Mouse (Mus musculus) hindbrain, embryonic 15.5 days (tissue): ENCODE data around the gene Rnf157. TPM values are rescaled to one million over a fixed set of nuclear protein-coding genes. Genes with fewer than 3 reads are reported as not detected.

Source experiments
- ATAC-seq: fragments of 200-750 bp; cut with Nextera tagmentation; 2 replicates; pipeline ENCODE4 v1.8.0; 2017; ENCODE audit warnings: low read depth, moderate number of reproducible peaks, moderate TSS enrichment; ENCODE audit not compliant: low FRiP score
- H3K27ac ChIP-seq: fragments of 300-500 bp; sonication (generic); replicated peaks from 2 replicates; pipeline ENCODE4 v1.5.1; 2015; ENCODE audit warnings: mild to moderate bottlenecking, inconsistent platforms
- H3K27me3 ChIP-seq: fragments of 300-500 bp; sonication (generic); 2 replicates; pipeline ENCODE4 v1.6.1; 2015; ENCODE audit warnings: control low read depth, inconsistent platforms
- H3K36me3 ChIP-seq: fragments of 300-500 bp; sonication (generic); 2 replicates; pipeline ENCODE4 v1.6.1; 2015; ENCODE audit warnings: control low read depth, inconsistent platforms
- H3K4me1 ChIP-seq: fragments of 300-500 bp; sonication (generic); replicated peaks from 2 replicates; pipeline ENCODE4 v1.6.1; 2015; ENCODE audit warnings: control low read depth, inconsistent platforms
- H3K4me2 ChIP-seq: fragments of 300-500 bp; sonication (generic); 2 replicates; pipeline ENCODE4 v1.6.1; 2015; ENCODE audit warnings: moderate library complexity, mild to moderate bottlenecking, inconsistent platforms
- H3K4me3 ChIP-seq: fragments of 300-500 bp; sonication (generic); 2 replicates; pipeline ENCODE4 v1.5.1; 2015; ENCODE audit warnings: mild to moderate bottlenecking, inconsistent platforms
- H3K9ac ChIP-seq: fragments of 300-500 bp; sonication (generic); 2 replicates; pipeline ENCODE4 v1.6.1; 2015; ENCODE audit warnings: inconsistent platforms
- H3K9me3 ChIP-seq: fragments of 300-500 bp; sonication (generic); 2 replicates; pipeline ENCODE4 v1.6.1; 2016; ENCODE audit warnings: control low read depth, inconsistent platforms
- WGBS: fragments of 180-500 bp; shearing (Covaris S2); methylation state at CpG from one replicate; pipeline ENCODE4 v1.1.7; 2015; 5-methylcytosine and 5-hydroxymethylcytosine counted together
- polyA plus RNA-seq: library from polyadenylated mRNA; unstranded; fragments of >200 nt; fragmentation: Nextera tagmentation; extraction: Ambion mirVana; gene quantifications from 2 replicates; pipeline ENCODE4 v1.2.1, GENCODE M21; 2015

Rnf157 gene
- polyA plus RNA-seq, 1 experiment from 2014 or later, result 78.1 TPM

DNA sequence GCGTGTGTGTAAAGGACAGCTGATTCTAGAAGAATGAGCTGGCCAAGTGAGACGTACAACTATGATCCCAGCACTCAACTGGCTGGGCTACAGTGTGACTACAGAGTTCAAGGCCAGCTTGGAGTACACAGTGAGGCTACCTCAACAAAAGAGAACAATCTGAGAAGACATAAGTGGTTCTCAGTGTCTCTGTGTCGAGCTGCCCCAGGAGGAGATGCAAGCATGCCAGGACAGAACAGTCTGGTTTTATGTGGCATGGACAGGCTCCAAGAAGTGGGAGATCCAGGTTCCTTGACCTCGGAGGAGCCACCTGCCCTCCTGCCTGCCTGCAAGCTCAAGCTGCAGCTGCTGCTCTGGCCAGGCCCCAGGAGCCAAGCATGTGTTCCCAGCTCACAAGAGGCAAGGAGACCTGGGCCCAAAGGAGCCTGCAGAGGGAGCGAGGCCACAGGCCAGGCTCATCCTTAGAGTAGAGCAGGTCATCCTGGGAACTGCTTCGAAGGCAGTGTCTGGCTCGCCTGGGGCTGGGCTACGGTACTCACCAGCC, 116.6 kb downstream of the Rnf157 start:
- H3K27ac ChIP-seq, result no peak overlapping the region
- peaks cover 51% of the 10 kb centered on the region for H3K36me3 ChIP-seq
- H3K9me3 ChIP-seq, result no peaks in the 10 kb centered on the region
- H3K4me1 ChIP-seq, result no peaks in the 10 kb centered on the region
- no peak overlapping the region for H3K9ac ChIP-seq
- no peak overlapping the region for H3K4me3 ChIP-seq
- ATAC-seq, result no peak
- H3K4me2 ChIP-seq, result no peak overlapping the region
- WGBS, result 85% methylated on average over 8 of the region's 8 CpGs
- no peaks in the 10 kb centered on the region for H3K27me3 ChIP-seq

DNA sequence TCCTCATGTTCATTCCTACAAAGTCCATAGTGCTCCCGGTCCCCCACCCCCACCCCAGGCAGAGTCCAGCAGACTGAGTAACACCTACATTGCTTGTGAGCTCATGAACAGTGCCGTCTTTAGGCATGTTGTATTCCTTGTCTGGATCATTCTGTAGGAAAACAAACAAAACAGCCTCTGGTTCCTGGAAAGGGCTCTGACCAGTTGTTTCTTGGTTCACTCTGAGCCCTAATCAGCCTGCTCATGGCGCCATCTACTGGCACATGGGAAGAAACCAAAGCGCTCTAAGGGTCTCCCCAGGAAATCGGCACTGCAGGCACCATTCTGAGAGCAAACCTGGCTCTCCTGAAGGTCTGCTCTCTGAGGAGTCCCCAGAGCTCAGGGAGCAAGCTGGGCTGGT, 118.5 kb downstream of the Rnf157 start:
- Histone ChIP-seq H3K27ac (no peak overlapping the region), H3K4me2 (no peak overlapping the region), H3K27me3 (no peaks in the 10 kb centered on the region), H3K9me3 (no peaks in the 10 kb centered on the region), H3K4me3 (no peak overlapping the region), H3K4me1 (no peaks in the 10 kb centered on the region), H3K9ac (no peak overlapping the region), H3K36me3 (peaks cover 55% of the 10 kb centered on the region)
- no peak for ATAC-seq
- WGBS, result 29% methylated on average over 5 of the region's 5 CpGs

DNA sequence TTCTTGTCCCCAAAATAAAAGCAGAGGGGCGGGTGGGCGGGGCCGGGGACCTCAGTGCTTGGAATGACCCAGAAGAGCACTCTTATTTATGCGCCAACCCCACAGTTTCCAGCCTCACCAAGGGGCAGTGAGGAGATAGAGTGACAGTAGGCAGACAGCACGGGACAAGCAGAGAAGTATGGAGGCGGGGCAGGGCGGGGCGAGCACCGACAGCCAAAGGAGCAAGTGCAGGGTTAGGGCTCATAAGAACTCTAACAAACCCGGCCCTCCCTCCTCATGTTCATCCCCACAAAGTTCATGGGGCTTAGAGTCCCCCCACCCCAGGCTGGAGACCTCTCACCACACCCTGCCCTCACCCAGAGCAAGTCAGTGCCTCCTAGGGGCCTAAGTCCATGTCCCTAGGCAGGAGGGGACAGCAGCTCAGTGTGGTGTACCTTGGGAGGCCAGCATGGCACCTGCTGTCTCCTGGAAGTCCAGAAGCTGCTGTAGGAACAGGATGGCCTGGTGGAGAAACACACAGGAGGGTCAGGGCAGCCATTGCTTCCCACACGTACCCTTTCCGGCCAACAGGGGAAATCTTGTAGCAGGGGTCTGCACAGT, 119.2 kb downstream of the Rnf157 start:
- Histone ChIP-seq H3K36me3 (peaks cover 56% of the 10 kb centered on the region), H3K9me3 (no peaks in the 10 kb centered on the region), H3K4me2 (no peak overlapping the region), H3K27me3 (no peaks in the 10 kb centered on the region), H3K27ac (no peak overlapping the region), H3K9ac (no peak overlapping the region), H3K4me3 (no peak overlapping the region), H3K4me1 (no peaks in the 10 kb centered on the region)
- ATAC-seq, result no peak
- 83% methylated on average over 9 of the region's 12 CpGs for WGBS

DNA sequence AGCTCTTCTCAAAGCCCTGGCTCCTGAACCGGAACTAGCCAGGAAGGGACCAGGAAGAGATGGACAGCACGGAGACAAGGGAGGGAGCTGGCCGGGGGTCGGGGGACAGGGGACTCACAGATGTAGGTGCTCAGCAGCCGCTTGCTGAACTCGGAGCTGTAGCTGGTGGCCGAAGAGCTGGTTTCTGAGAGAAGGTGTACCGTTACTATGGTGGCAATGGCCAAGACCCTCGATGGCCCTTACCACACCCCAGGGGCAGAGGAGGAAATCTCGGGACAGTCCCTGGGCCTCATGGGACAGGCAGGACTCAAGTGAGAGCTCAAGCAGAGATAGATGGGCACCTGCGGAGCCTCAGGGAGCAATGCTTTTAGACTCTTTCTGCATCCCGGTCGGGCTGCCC, 120.4 kb downstream of the Rnf157 start:
- ATAC-seq, result no peak

DNA sequence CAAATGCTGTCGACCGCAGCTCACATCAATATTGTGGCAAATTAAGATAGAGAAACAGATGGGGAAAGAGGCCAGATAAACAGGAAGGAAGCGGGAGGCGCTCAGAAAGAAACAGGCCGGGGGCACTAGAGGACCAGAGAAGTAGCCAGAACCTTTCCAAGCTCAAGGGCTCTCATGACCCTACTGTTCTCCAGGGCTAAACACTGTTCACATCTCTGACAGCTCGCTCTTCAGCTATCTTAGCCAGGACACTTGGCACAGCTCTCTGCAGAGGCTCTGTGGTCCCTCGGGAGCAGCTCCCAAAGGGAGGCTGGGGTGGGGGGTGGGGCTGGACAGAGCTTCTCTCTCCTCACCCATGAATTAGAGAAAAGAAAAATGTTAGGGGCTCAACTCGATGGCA, 122.3 kb downstream of the Rnf157 start:
- Histone ChIP-seq H3K36me3 (peaks cover 51% of the 10 kb centered on the region), H3K27ac (no peak overlapping the region), H3K9me3 (no peaks in the 10 kb centered on the region), H3K27me3 (no peaks in the 10 kb centered on the region), H3K4me2 (no peak overlapping the region), H3K4me3 (no peak overlapping the region), H3K9ac (no peak overlapping the region), H3K4me1 (no peaks in the 10 kb centered on the region)
- ATAC-seq, result no peak
- WGBS, result 91% methylated on average over 8 of the region's 8 CpGs

More for the DNA sequence above, 120.4 kb downstream of the Rnf157 start:
- Histone ChIP-seq H3K27me3 (no peaks in the 10 kb centered on the region), H3K4me3 (no peak overlapping the region), H3K36me3 (peaks cover 58% of the 10 kb centered on the region), H3K4me2 (no peak overlapping the region), H3K9ac (no peak overlapping the region), H3K9me3 (no peaks in the 10 kb centered on the region), H3K4me1 (no peaks in the 10 kb centered on the region), H3K27ac (no peak overlapping the region)
- 93% methylated on average over 13 of the region's 13 CpGs for WGBS

DNA sequence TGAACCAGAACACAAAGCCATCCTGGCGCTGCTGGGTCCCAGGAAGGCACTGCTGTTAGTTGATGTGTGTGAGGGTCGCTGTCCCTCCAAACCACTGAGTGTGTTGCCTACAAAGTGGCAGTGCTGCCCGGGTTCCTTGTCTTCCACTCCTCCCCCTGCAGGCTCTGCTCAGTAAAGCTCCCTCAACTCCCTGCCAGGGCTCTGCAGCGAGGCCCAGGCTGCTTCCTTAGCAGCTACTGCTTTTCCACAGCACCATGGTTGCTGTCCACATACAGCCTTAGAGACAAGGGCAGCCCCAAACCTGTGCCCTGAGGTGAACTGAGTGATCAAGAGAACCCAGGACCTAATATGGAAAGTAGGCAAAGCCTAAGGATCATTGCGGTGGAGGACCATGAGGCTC, 125.5 kb downstream of the Rnf157 start:
- WGBS, result 74% methylated on average over 5 of the region's 5 CpGs
- Histone ChIP-seq H3K4me1 (peaks cover 10% of the 10 kb centered on the region), H3K27ac (no peak overlapping the region)

More for the DNA sequence above, 125.5 kb downstream of the Rnf157 start:
- H3K4me3 ChIP-seq, result no peak overlapping the region
- no peak overlapping the region for H3K9ac ChIP-seq
- no peak overlapping the region for H3K4me2 ChIP-seq
- H3K9me3 ChIP-seq, result no peaks in the 10 kb centered on the region
- no peak for ATAC-seq
- peaks cover 31% of the 10 kb centered on the region for H3K27me3 ChIP-seq
- peaks cover 41% of the 10 kb centered on the region for H3K36me3 ChIP-seq

Other genes with a start within 250 kb of the Rnf157 start
- gene Fbf1, start 244.9 kb downstream of the Rnf157 start, polyA plus RNA-seq, result 55.7 and 59.0 TPM in 2 replicates
- 90.6 and 104 TPM in 2 replicates for gene Ten1, start 214.2 kb downstream of the Rnf157 start, polyA plus RNA-seq
- 60.6 and 61.4 TPM in 2 replicates for gene Acox1, start 214.0 kb downstream of the Rnf157 start, polyA plus RNA-seq
- 1.0 and 1.1 TPM in 2 replicates for gene Evpl, start 175.0 kb downstream of the Rnf157 start, polyA plus RNA-seq
- 63.9 and 66.1 TPM in 2 replicates for gene Srp68, start 138.8 kb downstream of the Rnf157 start, polyA plus RNA-seq
- gene Galr2, start 132.1 kb downstream of the Rnf157 start, polyA plus RNA-seq, result 0.51 and 0.68 TPM in 2 replicates
- 106 and 108 TPM in 2 replicates for gene Exoc7, start 105.8 kb downstream of the Rnf157 start, polyA plus RNA-seq
- gene Foxj1, start 77.6 kb downstream of the Rnf157 start, polyA plus RNA-seq, result 13.7 and 23.2 TPM in 2 replicates
- 42.7 and 44.3 TPM in 2 replicates for gene Ubald2, start 21.1 kb upstream of the Rnf157 start, polyA plus RNA-seq
- gene Qrich2, start 53.2 kb upstream of the Rnf157 start, polyA plus RNA-seq, result 0.07 and 0.47 TPM in 2 replicates
- gene Prpsap1, start 81.2 kb upstream of the Rnf157 start, polyA plus RNA-seq, result 181 and 186 TPM in 2 replicates
- gene Sphk1, start 117.9 kb upstream of the Rnf157 start, polyA plus RNA-seq, result 8.4 and 11.0 TPM in 2 replicates
- 35.0 and 36.7 TPM in 2 replicates for gene Ube2o, start 168.4 kb upstream of the Rnf157 start, polyA plus RNA-seq
- 0.14 TPM in 1 of 2 replicates, not detected in the other for gene Aanat, start 173.4 kb upstream of the Rnf157 start, polyA plus RNA-seq
- 1.1 and 1.6 TPM in 2 replicates for gene Rhbdf2, start 214.0 kb upstream of the Rnf157 start, polyA plus RNA-seq
- 2.8 and 3.8 TPM in 2 replicates for gene Prcd, start 240.5 kb upstream of the Rnf157 start, polyA plus RNA-seq
- gene Cygb, start 241.3 kb upstream of the Rnf157 start, polyA plus RNA-seq, result 25.7 and 29.1 TPM in 2 replicates